Mouse (Mus musculus) heart, postnatal 10 days (tissue): ENCODE data around the gene Ccdc85b. TPM values are rescaled to one million over a fixed set of nuclear protein-coding genes. Genes with fewer than 3 reads are reported as not detected.

Experiments used
- DNase-seq, 2 experiments: peaks; one replicate each; pipeline ENCODE4 v3.0.0; 2021
- intact Hi-C: fragments of 180-260 bp; cut with DNase I; formaldehyde crosslinking; loops from one replicate; pipeline ENCODE4 v1.15.1; 2025
- total RNA-seq, 2 experiments: library from RNA; stranded (reverse); gene quantifications; 2 replicates each; pipeline ENCODE4 v1.2.3; 2021

Gene Ccdc85b
- total RNA-seq, 2 experiments from 2014 or later, result 12.5 to 14.5 TPM

DNA sequence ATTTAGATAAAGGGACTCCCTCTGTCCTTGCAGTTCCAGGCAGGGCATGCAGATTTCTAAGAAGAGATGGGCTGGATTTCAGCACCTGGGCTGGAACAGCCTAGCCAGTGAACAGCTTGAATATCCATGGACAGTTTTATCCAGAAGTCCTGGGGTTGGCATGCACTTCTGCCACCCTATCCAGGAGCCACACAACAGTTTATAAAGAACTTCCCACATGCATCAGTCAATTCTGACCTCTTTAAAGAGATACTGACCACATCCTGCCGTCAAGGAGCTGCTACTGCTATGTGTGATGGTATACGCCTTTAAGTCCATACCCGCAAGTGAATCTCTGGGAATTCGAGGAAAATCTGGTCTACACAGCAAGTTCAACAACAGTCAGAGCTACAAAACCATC lies 28.5 kb downstream of the Ccdc85b start:
- DNase-seq, result no peak
- intact Hi-C loops, result loop anchor here (2.0 kb wide), 2 partner anchors 22 to 62 kb away; partner anchors contain the start of genes Banf1 and Eif1ad

DNA sequence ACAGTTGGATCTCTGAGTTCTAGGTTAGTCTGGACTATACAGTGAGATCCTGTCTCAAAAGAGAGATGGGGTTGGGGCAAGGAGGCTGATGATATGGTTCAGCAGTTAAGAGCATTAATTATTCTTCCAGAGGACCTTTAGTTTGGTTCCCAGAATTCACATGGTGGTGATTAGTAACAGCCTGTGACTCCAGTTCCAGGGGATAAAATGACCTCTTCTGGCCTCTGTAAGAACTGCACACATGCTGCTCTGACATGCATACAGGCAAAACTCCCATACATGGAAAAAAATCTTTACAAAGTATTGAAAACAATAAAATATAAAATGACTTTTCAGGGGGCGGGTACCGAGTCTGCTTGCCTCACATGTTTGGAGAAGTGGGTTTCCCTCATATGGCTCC lies 29.6 kb downstream of the Ccdc85b start:
- peak; percentile 57 to 73 for DNase-seq
- intact Hi-C loops, result loop anchor here (2.0 kb wide), 2 partner anchors 21 to 61 kb away; partner anchors contain the start of genes Banf1 and Eif1ad

DNA sequence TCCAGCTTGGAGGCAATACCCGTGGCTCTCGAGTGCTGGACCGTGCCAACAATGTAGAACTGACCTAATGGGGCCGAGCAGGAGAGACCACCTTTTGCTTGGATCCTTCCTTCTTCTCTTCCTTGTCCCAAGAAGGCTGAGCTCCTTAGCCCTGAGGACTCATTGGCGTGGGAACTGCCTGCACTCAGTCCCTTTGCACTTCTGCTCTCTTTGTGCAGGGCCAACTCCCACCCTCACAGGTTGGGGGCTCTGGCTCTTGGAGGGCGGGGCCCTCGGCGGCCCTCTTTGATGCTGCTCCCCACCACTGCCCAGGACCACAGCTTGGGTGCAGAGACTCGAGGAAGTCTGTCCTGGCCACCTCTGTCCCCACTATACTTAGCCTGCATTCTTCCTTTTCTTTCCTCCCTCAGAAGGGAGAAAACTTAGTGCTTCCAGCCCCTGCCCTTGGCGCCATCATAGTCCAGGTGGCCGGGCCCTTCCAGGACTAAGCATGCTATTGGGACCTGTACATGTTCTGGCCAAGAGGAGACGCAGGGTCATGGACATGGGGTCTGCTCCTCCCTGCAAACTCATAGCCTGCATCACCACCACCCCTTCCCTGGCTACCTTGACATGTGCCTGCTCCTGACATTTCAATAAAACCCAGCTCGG lies 30.9 kb downstream of the Ccdc85b start:
- intact Hi-C loops, result no loop called here
- no peak for DNase-seq

DNA sequence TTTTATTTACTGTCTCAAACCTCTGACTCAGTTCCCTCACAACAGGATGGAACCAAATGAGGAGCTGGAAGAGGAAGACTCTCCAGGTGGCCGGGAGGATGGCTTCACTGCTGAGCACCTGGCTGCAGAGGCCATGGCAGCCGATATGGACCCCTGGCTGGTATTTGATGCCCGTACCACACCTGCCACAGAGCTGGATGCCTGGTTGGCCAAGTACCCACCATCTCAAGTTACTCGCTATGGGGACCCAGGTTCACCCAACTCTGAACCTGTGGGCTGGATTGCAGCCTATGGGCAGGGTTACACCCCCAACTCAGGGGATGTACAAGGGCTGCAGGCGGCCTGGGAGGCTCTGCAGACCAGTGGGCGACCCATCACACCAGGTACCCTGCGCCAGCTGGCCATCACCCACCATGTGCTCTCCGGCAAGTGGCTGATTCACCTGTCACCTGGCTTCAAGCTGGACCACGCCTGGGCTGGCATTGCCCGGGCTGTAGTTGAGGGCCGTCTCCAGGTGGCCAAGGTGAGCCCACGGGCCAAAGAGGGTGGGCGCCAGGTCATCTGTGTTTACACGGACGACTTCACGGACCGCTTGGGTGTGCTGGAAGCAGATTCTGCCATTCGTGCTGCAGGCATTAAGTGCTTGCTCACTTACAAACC lies 31.7 kb downstream of the Ccdc85b start:
- intact Hi-C loops, result no loop called here
- no peak for DNase-seq

DNA sequence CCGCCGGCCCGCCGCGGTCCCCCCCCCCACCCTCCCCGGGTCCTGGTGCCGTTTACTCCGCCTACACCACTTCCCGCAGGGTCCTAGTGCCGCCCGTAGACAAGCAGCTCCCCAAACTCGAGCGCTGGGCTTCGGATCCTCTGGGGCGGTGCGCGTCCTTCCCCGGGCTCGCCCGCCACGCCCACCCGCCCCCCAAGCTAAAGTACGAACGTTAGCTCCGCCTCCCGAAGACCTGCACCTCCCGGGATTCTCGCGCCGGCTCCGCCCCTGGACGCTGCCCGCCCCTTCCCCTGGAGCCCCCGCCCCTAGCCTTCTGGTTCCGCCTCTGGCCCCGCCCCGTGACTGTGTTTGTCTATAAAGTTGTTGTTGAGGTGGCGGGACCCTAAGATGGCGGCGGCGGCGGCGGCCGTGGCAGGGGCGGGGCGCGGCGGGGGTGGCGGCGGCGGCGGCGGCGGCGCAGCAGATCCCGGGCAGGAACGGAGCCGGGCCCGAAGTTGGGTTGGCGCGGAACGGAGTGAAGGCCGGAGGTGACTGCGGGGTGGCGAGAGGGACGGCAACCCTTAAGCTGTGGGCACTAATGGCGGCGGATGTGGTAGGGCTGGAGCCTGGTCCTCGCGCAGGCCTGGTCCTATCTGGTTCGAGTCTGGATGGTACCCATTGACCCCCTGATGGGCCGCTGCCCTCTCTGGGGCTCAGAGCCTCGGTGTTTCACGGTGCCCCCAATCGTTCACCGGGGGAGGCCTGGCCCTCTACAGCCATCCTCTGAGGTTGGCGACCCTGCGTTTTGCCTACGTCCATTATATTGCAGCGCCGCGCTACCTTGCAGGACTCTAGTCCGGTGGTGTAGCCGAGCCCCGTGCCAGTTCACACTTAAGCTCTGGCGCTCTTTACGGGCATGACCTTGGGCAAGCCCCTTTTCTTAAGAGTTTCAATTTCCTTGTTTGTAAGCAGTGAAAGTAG lies 32.6 kb downstream of the Ccdc85b start, which contains the start of the genes Drap1 and AI837181:
Gene Drap1, minus strand, starts transcription at position 198 of the 960 bp plus-strand sequence.
Gene AI837181, plus strand, starts transcription at position 363 of the 960 bp plus-strand sequence.
- intact Hi-C loops, result no loop called here
- DNase-seq, result peak; percentile 95 to 96

DNA sequence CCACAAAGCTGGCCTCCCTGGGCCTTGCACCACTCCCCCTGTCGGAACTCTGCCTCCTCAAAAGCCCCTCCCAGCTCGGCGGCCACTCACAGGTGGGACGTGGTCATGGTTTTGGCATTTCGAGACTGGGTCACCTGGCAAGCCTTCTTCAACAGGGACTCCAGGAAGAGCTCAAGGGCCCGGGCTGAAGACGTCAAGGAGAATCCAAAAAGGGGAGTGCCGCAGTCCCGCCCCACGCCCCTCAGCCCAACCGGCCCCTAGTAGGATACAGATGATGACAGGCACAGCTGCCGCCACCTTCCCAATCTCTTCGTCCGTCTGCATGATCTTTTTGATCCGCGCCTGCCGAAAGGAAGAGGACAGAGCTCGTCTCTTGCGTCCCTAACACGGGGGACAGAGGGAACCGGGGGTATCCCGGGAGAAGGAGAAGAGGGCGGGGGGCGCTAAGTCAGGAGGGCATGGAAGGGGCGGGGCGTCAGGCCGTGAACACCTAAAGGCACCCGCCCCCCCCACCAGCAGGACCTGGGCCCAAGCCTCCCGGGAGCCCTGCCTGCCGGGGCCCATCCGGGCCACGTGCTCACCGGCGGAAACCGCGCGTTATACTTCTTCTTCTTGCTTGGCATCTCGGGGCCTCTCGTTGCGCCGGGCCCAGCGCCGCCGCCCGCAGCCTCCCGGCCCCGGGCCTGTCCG lies 33.5 kb downstream of the Ccdc85b start:
- peak; percentile 78 to 80 for DNase-seq
- intact Hi-C loops, result no loop called here

DNA sequence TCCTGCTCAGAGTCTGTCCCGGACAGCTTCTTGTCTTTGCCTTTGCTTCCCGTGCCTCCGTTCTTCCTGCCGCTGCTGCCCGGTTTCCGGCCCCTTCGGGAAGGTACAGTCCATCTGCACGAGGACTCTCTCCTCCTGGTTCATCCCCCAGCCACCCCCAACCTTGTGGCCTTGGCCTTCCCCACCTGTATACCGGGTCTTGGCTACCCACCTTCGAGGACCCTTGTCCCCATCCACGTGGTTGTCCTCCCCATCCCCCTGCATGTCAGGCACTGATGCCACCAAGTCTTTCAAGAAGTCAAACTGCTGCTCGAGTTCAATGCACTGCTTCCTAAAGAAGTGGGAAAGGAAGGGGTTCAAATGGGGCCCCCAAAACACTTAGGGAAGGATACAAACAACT lies 34.1 kb downstream of the Ccdc85b start:
- DNase-seq, result no peak
- intact Hi-C loops, result loop anchor here (2.0 kb wide), 1 partner anchor 33 kb away; no protein-coding TSS in a partner anchor

DNA sequence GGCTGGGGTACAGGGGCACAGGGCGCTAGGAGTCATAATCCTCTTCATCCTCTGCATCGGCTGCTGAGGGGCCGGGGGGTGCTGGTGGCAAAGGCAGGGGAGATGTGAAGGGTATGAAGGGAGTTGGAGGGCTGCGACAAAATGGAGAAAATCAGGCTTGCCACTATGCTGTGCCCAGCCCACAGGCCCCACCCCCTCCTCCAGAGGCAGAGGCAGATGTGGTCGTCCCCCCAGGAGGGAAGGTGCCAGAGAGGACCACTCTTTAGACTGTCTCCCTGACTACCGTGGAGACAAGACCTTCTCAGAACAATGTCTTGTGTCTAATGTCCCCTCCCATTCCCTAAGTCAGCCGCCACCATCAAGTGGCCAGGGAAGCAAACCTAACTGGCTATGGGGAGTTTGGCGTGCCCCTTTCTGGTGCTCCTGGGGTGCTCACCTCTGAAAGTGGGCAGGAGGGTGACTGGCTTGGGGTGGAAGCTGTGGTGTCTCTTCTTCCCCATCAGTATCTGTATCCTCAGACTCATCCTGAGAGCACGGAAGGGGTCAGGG lies 34.7 kb downstream of the Ccdc85b start:
- intact Hi-C loops, result loop anchor here (2.0 kb wide), 1 partner anchor 32 kb away; no protein-coding TSS in a partner anchor
- no peak for DNase-seq

DNA sequence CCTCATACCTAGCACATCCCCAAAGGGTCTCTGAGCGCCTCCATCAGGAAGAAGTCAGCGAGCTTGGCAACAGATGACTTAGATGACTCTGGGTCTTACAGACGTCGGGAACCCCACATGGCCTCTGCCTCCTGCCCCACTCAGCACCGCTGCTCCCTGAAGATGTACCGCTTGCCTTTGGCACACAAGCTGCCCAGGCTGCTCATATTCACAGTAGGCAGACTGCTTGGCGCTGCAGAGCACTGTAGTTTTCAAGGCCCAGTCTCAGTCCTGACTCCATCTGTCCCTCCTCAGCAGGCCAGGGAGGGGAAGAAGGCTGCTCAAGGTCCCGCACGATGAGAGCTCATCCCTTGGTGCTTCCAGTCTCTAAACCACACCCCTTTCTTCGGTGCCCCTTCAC lies 35.4 kb downstream of the Ccdc85b start:
- intact Hi-C loops, result loop anchor here (2.0 kb wide), 1 partner anchor 31 kb away; no protein-coding TSS in a partner anchor
- DNase-seq, result no peak

DNA sequence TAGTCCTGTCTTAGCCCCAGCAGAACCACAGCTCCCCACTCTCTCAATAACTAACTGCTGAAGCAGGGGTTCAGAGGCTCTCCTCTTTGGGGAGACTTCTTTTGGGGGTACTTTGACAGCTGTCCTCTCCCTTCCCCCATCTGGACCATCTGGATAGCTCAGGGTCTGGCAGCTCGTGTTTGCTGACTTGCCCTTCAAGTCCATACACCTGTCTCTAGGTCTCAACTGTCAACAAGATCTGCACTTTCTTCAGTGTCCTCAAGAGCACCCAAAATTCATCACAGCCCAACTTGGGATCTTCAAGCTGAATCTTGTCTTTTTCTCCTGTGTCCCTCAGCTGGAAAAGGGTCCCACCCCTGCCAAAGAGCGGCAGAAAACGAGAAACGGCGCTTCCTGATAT lies 35.9 kb downstream of the Ccdc85b start:
- no peak for DNase-seq
- intact Hi-C loops, result loop anchor here (2.0 kb wide), 1 partner anchor 31 kb away; no protein-coding TSS in a partner anchor

DNA sequence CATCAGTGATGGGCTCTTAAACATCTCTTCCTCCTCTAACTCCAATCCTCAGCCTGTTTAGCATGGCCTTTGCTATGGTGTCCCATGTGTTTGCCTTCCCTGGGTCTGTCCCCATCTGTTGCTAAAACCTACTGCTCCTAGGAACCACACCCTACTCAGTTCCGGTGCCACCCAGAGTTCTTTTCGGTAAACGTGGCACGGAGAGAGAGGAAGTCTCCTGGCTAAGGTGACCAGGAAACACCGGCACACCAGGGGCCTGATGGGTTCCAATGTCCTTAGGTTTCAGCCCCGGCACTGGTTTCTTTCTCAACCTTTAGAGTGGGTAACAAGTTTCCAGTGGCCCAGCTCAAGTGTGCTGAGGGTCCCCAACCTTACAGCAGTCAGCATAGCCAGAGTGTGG lies 37.1 kb downstream of the Ccdc85b start:
- DNase-seq, result no peak
- intact Hi-C loops, result no loop called here

DNA sequence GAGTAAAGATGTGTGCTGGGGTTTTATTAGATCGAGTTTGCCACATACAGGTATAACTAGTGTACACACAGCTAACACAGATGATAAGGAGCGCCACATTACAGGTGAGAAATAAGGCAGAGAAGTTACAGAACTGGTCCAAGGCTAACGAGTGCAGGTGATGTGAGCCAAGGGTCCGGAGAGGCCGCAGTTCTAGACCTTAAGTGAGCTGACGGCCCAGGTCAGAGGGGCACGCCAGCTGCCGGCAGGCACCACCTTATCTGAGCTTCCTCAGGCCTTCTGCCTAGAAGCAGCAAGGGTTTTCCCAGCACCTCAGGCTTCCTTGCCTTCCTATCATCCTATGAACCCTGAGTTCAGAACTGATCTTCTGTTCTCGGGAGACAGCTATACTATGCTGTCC lies 38.1 kb downstream of the Ccdc85b start:
- intact Hi-C loops, result no loop called here
- no peak for DNase-seq

DNA sequence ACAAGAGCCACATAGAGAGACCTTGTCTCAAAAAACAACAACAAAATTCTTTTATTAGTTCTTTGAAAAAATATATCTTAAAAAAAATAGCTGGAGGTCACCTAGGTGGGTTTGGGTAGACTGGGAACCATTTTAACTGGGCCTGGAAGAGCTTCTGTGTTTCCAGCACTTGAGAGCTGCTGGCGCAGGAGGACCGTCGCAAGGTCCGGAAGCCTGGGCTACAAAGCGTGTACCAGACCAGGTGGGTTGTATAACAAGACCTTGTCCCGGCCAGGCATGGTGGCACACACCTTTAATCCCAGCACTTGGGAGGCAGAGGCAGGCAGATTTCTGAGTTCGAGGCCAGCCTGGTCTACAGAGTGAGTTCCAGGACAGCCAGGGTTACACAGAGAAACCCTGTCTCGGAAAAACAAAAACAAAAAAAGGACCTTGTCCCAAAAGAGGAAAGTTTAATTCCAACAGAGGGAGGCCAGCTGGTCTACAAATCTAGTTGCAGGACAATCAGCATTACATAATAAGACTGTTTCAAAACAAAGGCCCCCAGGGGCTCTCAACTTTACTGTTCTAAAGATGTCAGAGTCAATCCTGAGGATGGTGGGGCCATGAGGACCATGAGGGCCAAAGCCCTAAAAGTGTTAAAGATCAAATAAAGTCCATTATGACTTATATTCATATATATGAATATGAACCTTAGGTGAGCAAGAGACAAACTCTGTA lies 38.8 kb downstream of the Ccdc85b start:
- intact Hi-C loops, result no loop called here
- DNase-seq, result no peak

DNA sequence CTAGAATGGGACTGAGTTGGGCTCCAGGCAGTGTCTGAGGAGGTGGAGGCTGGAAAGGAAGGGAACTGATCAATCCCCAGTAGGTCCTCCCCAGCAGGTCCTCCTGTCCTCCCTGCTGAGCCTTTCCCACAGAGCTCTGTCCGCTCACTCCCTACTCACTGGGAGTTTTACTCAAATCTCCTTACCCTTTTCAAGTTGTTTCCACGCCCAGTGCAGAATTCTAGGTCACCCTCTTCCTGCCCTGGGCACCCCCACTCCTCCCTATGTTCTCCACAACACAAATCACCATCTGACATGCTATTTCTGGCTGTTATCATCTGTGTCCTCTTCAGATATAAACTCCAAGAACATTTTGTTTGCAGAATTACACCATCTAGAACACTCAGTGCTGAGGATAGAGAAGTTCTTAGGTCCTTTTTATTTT lies 43.1 kb downstream of the Ccdc85b start:
- peak in 1 of 2 experiments; percentile 46 for DNase-seq
- intact Hi-C loops, result no loop called here

DNA sequence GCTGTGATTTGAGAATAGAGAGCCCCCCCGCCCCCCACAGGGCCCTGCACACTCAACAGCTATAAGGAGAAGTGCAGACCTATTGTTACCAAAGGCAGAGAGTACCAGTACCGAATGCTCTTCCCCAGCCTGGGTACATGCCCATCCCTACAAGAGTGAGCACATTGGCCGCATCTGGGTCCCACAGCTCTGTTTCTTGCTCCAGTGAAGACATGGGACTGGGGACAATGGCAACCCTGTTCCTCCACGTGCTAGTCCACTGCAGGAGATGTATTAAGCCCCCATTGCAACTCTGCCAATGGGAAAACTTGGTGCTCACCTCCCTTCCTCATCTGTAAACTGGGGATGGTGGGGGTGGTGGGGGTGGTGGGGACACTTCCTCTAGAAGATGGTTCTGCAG lies 43.9 kb downstream of the Ccdc85b start:
- intact Hi-C loops, result no loop called here
- no peak for DNase-seq

DNA sequence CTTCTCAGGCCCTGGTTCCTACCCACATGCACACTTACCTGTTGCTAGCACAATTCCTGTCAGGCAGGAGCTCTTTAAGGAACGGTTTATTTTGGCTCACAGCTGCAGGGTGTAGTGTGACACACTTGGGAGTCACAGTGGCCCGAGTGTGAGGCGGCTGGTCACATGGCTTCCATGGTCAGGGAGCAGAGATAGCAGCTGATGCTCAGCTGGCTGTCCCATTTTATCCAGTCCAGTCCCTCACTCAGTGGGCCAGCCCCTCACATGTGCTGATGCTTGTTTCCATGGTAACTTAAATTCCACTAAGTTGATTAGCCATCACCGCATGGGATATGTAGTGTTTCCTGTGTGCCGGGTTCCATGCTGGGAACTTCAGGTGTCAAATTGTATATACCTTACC lies 45.7 kb downstream of the Ccdc85b start:
- intact Hi-C loops, result no loop called here
- DNase-seq, result no peak

DNA sequence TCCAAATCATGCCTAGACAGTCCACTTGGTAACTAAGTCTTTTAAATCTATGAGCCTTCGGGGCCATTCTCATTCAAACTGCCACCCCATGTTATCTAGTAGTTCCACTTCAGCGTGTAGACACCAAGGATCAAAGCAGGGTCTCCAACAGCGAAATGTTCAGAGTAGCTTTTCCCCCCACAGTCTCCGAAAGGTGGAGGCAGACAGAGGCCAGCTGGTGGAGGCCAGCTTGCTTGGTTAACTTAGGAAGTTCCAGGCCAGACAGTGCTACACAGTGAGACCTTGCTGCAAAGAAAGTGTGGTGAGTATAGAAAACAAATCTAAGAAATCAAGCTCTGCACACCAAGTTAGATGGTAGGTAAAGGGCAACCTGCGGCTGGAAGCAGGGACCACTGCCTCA lies 47.1 kb downstream of the Ccdc85b start:
- DNase-seq, result no peak
- intact Hi-C loops, result no loop called here

DNA sequence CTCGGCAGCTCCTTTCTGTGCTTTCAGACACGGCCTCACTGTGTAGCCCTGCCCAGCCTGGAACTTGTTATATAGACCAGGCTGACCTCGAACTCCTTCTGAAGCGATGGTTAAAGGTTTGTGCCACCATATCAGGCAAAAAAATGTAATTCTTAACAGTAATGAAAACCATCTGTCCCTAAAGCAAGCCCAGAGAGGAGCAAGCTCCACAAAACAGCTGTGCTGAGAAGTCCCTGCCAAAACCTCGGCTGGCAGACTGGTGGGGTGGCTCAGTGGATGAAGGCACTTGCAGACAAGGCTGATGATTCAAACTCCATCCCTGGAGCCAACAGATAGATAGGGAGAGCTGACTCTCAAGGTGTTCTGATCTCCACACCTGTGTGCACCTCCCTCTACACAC lies 48.6 kb downstream of the Ccdc85b start:
- intact Hi-C loops, result no loop called here
- DNase-seq, result peak; percentile 68 to 78
